Mouse (Mus musculus): Measurements from ENCODE around the gene Rcan1.

Gene Rcan1

DNA sequence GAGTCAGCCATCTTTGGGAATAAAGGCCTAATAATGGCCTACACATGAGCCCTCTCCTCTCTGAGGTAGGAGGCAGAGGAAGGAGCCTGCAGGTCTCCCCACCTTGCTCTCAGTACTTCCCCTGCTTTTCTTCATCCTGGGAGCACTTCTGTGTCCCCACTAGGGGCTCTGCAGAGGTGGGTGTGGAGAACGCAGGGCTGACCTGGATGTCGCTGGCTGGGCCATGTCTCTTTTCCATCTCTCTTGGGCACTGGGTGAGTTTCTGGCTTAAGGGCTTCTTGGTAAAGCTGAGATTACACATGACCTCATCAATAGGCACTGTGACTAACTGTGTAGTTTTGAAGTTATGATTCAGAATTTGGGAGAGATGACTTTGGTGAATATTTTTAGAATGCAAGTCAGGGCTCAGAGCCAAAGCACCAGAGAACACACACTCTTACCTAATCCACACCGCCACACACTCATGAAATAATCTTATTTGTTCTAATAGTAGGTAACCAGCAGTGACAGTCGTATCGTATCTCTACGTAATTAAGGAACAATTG is 72.0 kb downstream of the Rcan1 start:
- no peak for DNase-seq

DNA sequence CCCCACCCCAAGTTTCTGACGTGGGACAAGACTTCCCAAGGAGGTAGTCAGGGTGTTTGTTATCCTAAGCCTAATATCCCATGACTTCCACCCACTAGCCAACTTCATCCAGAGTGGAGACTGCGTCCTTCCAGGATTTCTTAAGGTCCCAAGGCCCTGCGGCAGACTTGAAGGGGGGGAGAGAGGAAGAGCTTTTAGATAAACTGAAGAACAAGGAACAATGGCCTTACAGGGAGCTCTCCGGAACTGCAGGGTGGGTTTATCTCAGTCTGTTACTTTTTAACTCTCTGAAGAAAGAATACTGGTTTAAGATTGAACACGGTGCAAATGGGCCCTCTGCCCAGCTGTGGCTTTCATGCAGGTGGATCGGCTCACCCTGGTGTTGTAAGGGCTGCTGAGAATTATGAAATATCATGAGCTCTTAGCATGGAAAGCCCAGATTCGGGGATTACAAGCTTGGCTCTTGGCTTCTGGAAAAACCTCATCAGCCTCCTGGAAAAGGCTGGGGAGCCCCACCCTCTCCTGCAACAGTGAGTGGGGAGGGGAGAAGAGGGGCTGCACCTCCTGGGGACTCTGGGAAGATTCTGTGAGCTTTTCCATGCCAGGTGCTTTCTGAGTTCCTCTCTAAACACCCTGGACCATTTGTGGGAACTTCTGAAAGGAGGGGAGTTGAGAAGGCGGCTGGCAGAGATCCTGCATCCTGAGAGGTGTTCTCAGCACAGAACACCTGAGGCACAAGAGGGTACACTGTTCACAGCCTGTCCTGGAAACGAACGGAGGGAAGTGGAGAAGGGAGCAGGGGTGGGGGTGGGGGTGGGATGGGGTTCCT is 72.7 kb downstream of the Rcan1 start:
- peak; percentile 63 for DNase-seq

DNA sequence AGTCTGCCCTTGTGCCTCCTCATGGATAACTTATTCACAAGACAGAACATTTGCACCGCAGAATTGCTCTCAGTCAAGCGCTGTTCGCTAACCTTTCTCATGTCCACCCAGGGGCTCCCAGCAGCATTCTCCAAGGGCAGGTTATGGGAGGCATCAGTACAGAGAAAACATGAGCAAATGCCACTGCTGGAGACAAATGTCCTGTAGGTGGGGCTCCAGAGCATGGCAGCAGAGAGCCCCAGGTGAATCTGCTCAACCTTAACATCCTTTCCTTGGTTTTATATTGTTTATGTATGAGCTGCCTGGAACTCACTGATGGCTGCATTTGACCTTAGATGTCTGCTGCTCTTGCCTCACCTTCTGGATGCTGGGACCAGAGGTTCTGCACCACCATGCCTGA is 76.9 kb downstream of the Rcan1 start:
- no peak for DNase-seq

DNA sequence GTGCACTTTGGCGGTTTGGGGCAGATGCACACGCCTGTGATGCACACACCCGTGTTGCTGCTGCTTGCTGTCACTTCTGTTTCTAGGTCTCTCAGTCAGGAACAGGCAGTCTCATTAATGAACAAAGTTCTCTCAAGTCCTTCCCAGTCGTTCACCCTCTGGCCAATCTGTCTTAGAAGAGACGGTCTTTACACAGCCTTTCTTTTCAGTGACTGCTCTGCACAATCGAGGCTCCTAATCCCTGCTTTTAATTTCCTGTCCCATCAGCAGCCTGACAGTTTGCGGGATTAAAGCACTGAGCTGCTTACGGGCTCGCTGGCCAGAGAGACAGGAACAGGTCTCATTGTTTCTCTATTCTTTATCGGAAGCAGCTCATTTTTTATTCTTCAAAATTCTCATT is 83.0 kb downstream of the Rcan1 start:
- DNase-seq = no peak

DNA sequence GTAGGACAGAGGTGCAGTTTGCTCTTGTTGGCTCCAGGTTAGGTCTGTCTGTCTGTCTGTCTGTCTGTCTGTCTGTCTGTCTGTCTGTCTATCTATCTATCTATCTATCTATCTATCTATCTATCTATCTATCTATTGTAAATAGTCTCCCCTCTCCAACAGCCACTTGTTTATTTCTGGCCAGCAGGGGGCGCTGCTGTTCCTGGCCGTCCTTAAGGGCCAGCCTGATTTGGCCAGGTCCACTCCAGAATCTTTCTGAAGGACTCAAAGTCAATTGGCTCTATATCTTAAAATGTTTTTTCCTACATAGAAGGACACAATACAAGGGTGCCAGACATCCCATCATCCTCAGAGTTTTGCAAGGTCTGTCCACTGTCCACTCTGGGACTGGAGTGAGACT is 85.6 kb downstream of the Rcan1 start:
- peak; percentile 89 for DNase-seq

DNA sequence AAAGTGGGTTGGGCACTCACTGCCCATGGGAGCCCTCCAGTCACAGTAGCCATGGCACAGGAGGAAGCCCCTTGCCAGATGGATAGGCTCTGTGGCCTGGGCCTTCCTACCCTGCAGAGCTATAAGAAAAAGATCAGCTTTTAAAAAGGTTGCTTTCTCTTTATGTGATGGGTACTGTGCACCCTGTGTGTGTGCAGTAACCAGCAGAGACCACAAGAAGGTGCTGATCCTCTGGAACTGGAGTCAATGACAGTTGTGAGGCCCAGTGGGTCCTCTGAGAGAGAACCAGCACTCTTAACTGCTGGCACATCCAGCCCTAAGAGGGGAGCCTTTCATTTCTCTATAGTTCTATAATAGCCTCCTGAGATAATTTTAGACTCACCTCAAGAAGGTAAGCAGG is 87.3 kb downstream of the Rcan1 start:
- no peak for DNase-seq

DNA sequence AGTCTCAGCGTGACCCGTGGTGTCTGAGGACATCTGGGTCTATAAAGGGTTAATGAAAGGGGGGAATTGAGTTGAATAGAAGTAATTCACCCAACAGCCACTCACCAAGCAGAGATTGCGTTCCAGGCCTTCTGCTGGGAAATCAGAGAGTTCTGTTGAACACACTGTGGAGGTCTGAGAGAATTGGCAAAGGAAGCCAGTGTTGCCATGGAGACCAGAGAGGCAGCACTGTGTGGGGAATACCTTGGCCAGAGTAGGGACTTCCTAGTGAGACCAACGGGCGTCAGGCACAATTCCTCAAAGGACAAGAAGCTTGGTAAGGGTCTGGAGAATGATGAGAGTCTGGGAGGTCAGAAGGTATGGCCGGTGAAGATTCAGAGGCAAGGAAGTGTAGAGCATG is 88.2 kb downstream of the Rcan1 start:
- DNase-seq = no peak

DNA sequence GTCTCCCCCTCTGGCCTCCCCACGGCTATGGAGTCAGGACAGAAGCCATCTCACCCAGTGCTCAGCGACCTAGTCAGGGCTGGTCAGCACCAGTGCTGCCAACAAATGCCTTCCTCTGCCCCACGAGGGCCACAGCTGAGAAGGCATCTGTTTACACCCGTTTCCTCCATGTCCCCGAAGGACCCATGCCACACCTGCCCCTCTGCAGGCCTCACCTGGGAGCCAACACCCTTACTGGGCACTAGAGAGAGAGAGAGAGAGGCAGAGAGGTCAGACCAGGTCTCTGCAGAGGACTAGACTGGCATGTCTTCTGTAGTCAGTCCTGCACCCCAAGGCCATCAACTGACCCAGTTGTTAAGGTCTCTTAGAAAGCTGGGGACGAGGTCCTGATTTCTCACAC is 89.6 kb downstream of the Rcan1 start:
- no peak for DNase-seq

DNA sequence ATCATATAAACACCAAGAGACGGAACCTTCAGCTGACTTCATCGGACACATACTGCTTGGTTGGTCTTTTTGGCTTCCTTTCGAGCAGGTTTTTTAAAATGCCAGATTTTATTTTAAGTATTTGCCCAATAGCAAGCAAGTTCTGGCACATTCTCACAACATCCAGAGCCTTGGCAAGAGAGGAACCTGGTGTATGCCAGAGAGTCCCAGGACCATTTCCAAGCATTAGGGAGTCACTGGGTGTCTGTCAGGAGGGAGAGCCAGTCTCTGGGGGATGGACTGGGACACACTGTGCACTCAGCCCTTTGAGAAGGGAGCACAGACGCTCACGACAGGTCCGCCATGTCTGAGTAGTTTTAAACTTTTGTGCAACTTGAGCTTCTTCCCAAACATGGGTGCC is 93.7 kb downstream of the Rcan1 start:
- DNase-seq = no peak

DNA sequence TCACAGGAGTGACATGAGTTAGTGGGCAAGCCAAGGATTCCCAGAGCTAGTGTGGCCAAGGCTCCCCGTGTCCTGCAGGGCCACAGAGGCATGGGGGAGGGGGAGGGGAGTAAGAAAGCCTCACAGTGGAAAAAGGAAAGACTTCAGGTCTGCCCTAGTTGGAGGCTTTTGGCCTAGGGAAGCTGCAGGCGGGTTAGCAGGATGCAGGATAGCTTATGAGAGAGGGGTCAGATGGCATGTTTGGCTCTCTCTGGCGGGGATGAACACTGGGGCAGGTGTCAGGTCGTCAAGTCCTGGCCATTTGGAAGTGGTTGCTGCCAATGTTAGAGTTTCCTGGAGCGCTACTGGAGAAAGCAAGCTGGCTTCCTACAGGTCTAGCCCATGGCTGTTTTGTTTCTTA is 99.0 kb downstream of the Rcan1 start:
- no peak for DNase-seq

DNA sequence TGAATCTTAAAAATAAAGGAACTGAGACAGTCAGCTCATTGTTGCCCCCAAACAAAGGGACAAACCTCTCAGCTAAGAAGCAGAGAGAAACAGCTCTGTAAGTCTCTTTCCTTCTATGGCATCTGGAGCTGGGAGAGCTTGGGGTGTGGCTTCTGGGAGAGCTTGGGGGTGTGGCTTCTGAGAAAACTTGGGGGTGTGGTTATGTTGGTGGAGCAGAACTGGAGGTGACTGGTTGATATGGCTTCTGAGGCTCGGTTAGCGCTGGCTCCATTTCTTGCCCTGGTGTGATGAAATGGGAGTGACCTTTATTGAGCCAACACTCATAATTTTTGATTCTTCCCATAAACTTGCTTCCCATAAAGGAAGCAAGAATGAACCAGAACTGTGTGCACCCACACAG is 101.4 kb downstream of the Rcan1 start:
- DNase-seq = peak; percentile 24

DNA sequence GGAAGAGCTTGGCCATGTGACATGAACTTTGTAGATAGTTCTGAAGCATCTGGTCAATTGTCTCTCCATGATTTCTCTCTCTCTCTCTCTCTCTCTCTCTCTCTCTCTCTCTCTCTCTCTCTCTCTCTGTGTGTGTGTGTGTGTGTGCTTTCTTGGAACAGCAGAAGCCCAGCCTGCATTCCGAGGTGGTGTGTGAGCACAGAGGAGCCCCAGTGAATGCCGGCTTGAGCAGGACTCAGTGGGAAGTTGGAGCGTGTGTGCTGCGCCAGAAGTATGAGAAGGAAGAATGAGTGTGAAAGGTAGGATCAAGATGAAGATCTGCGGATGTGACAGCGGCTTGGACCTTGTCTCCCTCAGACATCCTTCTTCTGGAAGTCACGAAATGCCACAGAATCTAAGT is 105.2 kb downstream of the Rcan1 start:
- DNase-seq = no peak

DNA sequence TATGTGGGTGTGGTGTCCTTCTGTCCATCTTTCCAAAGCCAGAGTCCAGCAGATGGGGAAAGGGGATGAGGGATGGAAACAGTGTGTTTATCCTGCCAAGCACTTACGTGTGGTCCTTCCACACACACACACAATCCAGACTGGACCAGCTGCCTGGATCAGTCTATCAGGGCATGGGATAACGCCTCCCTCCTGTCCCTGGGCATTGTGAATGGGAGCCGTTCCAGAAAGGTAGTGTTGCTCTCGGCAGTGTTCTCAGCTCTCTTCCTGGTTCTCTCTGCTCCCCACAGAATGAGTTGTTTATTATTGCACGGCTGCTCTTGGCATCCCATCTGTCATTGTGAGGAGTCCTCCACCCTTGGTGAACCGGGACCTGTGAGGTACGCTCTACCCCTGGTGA is 110.0 kb downstream of the Rcan1 start:
- no peak for DNase-seq

DNA sequence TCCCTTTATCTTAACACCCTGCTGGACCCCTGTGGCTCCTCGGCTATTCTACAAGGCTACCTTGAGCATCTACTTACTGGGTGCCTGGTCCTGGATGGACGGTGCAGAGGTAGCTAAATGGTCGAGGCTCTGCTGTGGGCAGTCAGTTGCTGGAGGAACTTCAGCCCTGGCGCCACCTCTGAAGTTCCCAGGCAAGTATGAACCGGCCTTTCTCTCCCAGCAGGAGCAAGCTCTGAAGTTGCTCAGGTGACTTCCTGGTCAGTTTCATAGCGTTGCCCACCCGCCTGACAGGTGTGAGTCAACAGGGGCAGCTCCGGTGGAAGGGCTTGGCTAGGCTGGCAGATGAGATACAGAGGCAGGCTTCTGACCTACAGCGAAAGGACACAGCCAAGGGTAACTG is 111.4 kb downstream of the Rcan1 start, which contains the start of gene Kcne1:
Gene Kcne1, minus strand, starts transcription at position 240 of the 400 bp plus-strand sequence.
- DNase-seq = no peak

DNA sequence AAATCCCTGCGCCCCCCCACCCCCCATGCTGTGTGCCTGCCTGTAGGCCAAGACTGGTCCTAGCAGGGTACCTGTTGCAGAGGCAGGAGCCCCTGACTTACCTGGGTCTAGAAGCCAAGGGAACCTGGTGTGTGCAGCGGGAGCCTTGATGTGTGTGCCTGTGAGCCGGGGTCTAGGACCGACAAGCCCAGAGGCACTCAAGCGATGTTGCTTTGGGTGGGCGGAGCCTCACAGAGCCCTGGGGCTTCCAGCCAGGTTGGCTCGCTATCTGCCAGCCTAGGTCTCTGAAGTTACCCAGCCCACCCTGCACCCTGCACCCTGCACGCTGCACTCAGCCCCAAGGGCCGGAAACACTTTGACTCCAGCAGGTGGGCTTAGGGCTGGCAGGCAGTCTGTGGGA is 111.9 kb downstream of the Rcan1 start:
- DNase-seq = no peak

DNA sequence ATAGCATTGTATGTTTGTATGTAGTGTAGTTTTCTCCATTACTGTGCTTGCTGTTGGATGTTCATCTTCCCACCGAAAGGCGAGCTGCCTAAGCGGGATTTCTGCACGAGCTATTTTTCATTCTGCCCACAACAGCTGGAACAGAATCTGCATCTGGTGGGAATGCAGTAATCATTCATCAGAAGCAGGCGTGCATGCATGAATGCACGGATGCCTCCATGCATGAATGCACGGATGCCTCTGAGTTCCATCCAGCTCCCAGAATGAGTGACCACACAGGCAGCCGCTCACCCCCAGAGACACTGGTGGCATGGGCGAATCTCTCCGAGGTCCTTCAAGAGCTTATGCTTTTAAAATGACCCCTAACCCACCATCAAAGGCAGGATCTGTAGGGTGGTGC is 113.1 kb downstream of the Rcan1 start:
- no peak for DNase-seq

DNA sequence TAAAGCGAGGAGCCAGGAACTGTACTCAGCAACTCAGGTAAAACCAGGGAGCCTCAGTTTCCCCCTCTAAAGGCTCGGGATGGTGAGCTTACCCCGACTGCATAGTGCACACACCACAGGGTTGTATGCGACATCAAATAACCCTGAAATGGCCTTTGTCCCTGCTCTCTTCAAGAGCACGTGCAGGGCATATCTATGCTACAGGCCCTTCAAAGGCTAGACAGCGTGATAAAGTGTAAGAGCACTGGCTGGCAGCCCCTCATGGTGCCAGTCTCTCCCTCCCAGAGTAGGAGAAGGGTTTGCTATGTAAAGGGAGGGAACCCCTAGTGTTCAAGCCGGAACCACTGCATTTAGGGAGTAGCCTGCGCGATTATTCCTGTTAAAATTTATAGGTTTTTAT is 113.6 kb downstream of the Rcan1 start:
- no peak for DNase-seq

DNA sequence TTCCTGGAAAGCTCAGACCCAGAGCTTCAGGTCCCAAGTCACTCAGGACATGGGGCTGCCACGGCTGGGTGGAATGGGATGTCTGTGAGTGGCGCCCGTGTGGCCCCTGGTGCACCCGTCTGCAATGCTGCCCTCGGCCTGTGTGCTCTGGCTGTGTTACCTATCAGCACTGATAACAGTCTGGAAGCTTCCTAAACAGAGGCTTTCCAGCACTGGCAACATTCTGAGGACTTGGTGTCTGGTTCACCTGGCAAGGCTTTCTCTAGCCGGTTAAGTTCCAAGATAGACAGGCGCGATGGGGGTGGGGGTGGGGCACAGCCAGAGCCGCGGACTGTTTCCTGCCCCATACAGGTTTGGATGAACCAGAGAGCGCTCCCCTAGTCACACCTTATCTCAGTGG is 114.7 kb downstream of the Rcan1 start:
- no peak for DNase-seq

DNA sequence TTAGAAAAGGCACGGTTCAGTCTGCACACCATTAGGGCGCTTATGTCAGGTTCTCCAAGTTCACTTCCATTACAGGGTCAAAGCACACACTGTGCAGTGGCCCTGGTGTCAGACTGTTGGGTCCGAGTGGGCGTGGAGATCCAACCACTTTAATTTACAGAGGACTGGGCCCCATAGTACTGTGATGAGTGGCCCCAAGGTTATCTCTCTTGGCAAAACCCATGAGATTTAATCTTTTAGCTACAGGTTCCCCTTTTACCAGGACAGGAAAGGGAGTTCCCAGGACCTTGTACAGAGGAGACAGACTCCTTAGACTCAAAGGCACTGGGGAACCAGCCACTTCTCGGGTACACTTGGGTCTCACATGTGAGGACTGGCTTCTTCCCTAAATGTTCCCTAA is 115.3 kb downstream of the Rcan1 start:
- no peak for DNase-seq

DNA sequence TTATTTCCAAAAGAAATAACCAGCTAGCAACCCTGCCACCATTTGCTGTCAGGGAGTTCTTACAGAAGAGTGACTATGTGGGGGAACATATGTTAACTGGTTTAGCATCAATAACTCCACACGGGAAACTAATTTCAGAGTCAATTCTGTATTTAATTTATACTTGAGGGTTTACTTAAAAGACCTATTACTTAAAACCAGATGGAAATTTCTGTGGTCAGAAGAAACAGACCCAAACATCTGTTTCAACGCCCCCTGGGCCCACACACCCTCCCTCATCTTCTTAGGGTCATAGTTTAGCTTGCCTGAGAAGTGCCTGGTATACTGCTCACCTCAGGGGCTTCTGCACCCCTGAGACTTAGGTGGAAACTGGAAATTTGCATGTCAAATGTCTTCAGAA is 116.8 kb downstream of the Rcan1 start:
- no peak for DNase-seq

DNA sequence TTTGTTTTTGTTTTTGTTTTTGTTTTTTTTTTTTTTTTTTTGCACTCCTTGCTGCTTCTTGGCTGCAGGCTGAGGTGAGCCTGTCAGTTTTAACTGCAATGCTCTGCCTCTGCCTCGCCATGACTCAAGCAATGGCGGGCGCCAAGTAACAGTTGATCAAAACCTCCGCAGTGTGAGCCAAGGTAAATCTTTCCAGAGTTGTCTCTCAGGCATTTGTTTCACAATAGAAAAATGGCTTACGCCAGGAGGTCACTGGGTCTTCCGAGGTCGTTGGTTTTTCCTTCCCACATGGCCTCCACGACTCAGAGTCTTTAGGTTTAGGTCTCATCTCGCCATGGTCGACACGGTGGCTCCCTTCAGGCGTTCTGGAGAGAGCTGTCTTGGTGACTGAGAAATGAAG is 117.4 kb downstream of the Rcan1 start:
- no peak for DNase-seq

DNA sequence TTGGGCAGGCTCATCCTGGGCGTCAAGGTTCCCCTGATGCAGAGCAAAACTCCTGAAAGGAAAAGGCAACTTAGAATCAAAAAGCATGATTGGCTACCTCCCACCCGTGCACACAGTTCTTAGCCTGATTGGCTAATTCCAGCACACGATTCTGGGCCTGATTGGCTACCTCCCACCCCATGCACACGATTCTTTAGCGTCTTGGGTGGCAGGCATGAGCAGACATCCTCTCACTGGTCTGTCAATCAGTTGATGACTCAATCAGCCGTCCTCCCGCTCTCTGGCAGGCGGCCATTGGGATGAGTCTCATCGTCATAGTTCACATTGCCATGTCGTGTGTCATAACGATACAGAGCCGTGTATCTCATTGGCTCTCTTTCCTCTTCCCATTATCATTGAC is 121.7 kb downstream of the Rcan1 start:
- peak; percentile 48 for DNase-seq

DNA sequence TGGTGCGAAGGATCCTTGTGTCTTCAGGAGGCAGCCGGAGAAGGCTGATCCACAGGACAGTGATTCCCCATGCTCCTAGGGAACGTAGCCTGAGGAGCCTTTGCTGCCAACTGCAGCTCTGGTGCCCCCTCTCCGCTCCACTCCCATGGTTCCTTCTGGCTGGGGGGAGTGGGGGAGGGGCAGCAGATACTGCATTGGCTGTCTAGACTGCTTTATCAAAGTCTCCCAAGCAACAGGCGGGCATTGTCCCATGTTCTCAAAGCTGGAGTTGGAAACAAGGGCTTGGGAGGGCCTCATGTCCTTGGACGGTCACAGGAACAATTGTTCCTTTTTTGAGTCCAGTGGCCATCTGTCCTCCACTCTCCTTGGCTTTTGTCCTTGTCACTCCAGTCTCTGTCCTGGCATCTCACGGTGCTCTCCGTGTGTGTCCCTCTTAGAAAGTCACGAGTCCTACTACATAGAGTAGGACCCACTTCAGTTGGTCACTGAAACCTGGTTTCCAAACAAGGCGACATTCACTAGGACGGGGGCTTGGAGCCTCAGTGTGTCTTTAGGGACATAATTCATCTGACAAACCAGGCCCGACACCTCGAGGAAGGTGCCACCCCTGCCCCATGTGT is 124.3 kb downstream of the Rcan1 start:
- DNase-seq = no peak

DNA sequence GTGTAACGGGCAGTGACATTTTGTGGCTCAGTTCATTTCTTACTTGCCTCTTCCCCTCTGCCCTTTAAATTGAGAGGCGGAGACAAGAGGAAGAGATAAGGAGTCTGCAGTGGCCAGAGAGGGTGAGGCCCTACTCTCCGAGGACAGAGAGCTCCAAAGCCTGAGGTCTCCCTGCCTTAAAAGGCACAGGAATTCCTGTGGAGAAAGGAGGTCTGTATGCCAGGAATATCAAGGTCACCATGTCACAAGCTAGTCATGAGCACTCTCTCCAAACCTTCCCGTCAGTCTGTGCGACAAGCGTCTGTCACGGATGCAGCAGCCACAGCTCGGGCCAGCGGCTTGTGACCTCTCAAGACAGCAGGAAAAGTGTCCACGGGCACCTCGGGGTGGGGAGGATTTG is 125.5 kb downstream of the Rcan1 start:
- DNase-seq = no peak
